Mouse (Mus musculus) small intestine, adult 2 months (tissue): ENCODE data around the gene Myo1a. TPM values are rescaled to one million over a fixed set of nuclear protein-coding genes. Genes with fewer than 3 reads are reported as not detected.

Experiments used
- H3K27ac ChIP-seq: fragments of 200-500 bp; 2 replicates; pipeline ENCODE4 v1.5.1; 2012; ENCODE audit warnings: low read depth, low read length, control low read depth, inconsistent platforms; ENCODE audit not compliant: insufficient read depth
- H3K27me3 ChIP-seq: fragments of 200-500 bp; 2 replicates; pipeline ENCODE4 v1.6.1; 2012; ENCODE audit warnings: mild to moderate bottlenecking, moderate library complexity, low read length, inconsistent platforms; ENCODE audit not compliant: control insufficient read depth, insufficient read depth
- H3K36me3 ChIP-seq: fragments of 200-500 bp; 2 replicates; pipeline ENCODE4 v1.6.1; 2012; ENCODE audit warnings: mild to moderate bottlenecking, low read length, control low read depth, inconsistent platforms; ENCODE audit not compliant: control insufficient read depth, insufficient read depth
- H3K4me1 ChIP-seq: fragments of 200-500 bp; 2 replicates; pipeline ENCODE4 v1.6.1; 2012; ENCODE audit warnings: low read length, inconsistent platforms, mixed read lengths; ENCODE audit not compliant: control insufficient read depth, insufficient read depth, insufficient read length
- H3K4me3 ChIP-seq: fragments of 200-500 bp; 2 replicates; pipeline ENCODE4 v1.5.1; 2012; ENCODE audit warnings: low read depth, mild to moderate bottlenecking, control low read depth, inconsistent platforms, low read length, moderate library complexity
- CTCF ChIP-seq: fragments of 200-500 bp; IDR thresholded peaks from 2 replicates; pipeline ENCODE4 v1.5.1; 2012; ENCODE audit warnings: low read depth, mild to moderate bottlenecking, control low read depth, inconsistent platforms, low read length, moderate library complexity, mixed read lengths; ENCODE audit not compliant: insufficient replicate concordance, insufficient read length; ENCODE audit errors: extremely low read depth
- POLR2A ChIP-seq: fragments of 200-500 bp; IDR thresholded peaks from 2 replicates; pipeline ENCODE4 v1.6.1; 2012; ENCODE audit warnings: low read depth, mild to moderate bottlenecking, control low read depth, inconsistent platforms, low read length, moderate library complexity
- WGBS: fragments of 180-500 bp; shearing (Covaris S2); methylation state at CpG from one replicate; pipeline ENCODE4 v1.1.7; 2018; 5-methylcytosine and 5-hydroxymethylcytosine counted together
- polyA plus RNA-seq: library from polyadenylated mRNA; depleted of rRNA; stranded (reverse); fragments of >200 nt; gene quantifications from 2 replicates; pipeline ENCODE4 v1.2.3, GENCODE M21; 2012

The Myo1a gene
- polyA plus RNA-seq, 1 experiment, result 688 TPM

GRCm38 (mm10) chr10:127663590-127663989 lies 41.4 kb upstream of the Myo1a start:
- Histone ChIP-seq H3K36me3 (peaks cover 31% of the 10 kb centered on the region), H3K4me1 (peaks cover 32% of the 10 kb centered on the region), H3K27ac (no peak overlapping the region), H3K4me3 (no peak overlapping the region), H3K27me3 (no peaks in the 10 kb centered on the region)
- TF ChIP-seq POLR2A, result no peak
- no peak for TF ChIP-seq CTCF
- 24% methylated on average over 5 of the region's 5 CpGs for WGBS

GRCm38 (mm10) chr10:127664166-127664565 lies 40.8 kb upstream of the Myo1a start:
- no peak for TF ChIP-seq CTCF
- no peak for TF ChIP-seq POLR2A
- peaks cover 26% of the 10 kb centered on the region for H3K36me3 ChIP-seq
- H3K4me1 ChIP-seq, result peaks cover 31% of the 10 kb centered on the region
- WGBS, result 86% methylated on average over 16 of the region's 16 CpGs
- no peak overlapping the region for H3K4me3 ChIP-seq
- H3K27ac ChIP-seq, result no peak overlapping the region
- H3K27me3 ChIP-seq, result no peaks in the 10 kb centered on the region

- Histone ChIP-seq H3K27ac (no peak overlapping the region), H3K36me3 (peaks cover 20% of the 10 kb centered on the region), H3K4me1 (peaks cover 24% of the 10 kb centered on the region), H3K4me3 (peak overlapping the region; percentile 19), H3K27me3 (no peaks in the 10 kb centered on the region)
- WGBS, result 73% methylated on average over 13 of the region's 13 CpGs
- TF ChIP-seq CTCF, result no peak
Measured at GRCm38 (mm10) chr10:127664891-127665290, 40.1 kb upstream of the Myo1a start.

- Histone ChIP-seq H3K4me3 (peak overlapping the region; percentile 75), H3K36me3 (peaks cover 18% of the 10 kb centered on the region), H3K27me3 (no peaks in the 10 kb centered on the region), H3K27ac (peak overlapping the region; percentile 84), H3K4me1 (peaks cover 24% of the 10 kb centered on the region)
- no peak for TF ChIP-seq POLR2A
- TF ChIP-seq CTCF, result no peak
- WGBS, result 20% methylated on average over 14 of the region's 14 CpGs
Measured at GRCm38 (mm10) chr10:127665366-127666181, 39.4 kb upstream of the Myo1a start.

GRCm38 (mm10) chr10:127666501-127667268 lies 38.3 kb upstream of the Myo1a start, which contains the start of gene Nemp1:
Gene Nemp1, plus strand, starts transcription at chr10:127666901.
- H3K4me3 ChIP-seq, result peak within 1 kb of the TSS; percentile 75
- peak within 1 kb of the TSS; percentile 97 for H3K27ac ChIP-seq
- under 1% methylated on average over 70 of the region's 73 CpGs for WGBS
- TF ChIP-seq CTCF (no peak), POLR2A (peak; percentile 48)
- peaks cover 17% of the 10 kb centered on the region for H3K4me1 ChIP-seq
- peaks cover 14% of the 10 kb centered on the region for H3K36me3 ChIP-seq
- no peaks in the 10 kb centered on the region for H3K27me3 ChIP-seq

GRCm38 (mm10) chr10:127667269-127668092 lies 37.5 kb upstream of the Myo1a start:
- peak overlapping the region; percentile 75 for H3K4me3 ChIP-seq
- 1% methylated on average over 35 of the region's 35 CpGs for WGBS
- TF ChIP-seq POLR2A (no peak), CTCF (no peak)
- H3K36me3 ChIP-seq, result peaks cover 14% of the 10 kb centered on the region
- H3K4me1 ChIP-seq, result peaks cover 13% of the 10 kb centered on the region
- peak overlapping the region; percentile 97 for H3K27ac ChIP-seq
- H3K27me3 ChIP-seq, result no peaks in the 10 kb centered on the region
